Mouse (Mus musculus) thymus, adult 2 months (tissue): ENCODE results near the gene Ttll5.

ENCODE experiments used
- CTCF ChIP-seq: fragments of 200-500 bp; IDR thresholded peaks from 2 replicates; pipeline ENCODE4 v1.5.1; 2012; ENCODE audit warnings: mild to moderate bottlenecking, control low read depth, low read length, moderate library complexity, borderline replicate concordance; ENCODE audit not compliant: control insufficient read depth, poor library complexity, insufficient read depth; ENCODE audit errors: extremely low read depth
- POLR2A ChIP-seq: fragments of 200-500 bp; IDR thresholded peaks from 2 replicates; pipeline ENCODE4 v1.6.1; 2012; ENCODE audit warnings: mild to moderate bottlenecking, low read length, control low read depth, moderate library complexity; ENCODE audit not compliant: control insufficient read depth, poor library complexity, insufficient read depth; ENCODE audit errors: extremely low read depth

GRCm38 (mm10) chr12:86046776-86047175 is 222.3 kb downstream of the Ttll5 start:
- TF ChIP-seq CTCF (no peak), POLR2A (no peak)
